Mouse (Mus musculus): ENCODE data around the gene Xlr.

DNA sequence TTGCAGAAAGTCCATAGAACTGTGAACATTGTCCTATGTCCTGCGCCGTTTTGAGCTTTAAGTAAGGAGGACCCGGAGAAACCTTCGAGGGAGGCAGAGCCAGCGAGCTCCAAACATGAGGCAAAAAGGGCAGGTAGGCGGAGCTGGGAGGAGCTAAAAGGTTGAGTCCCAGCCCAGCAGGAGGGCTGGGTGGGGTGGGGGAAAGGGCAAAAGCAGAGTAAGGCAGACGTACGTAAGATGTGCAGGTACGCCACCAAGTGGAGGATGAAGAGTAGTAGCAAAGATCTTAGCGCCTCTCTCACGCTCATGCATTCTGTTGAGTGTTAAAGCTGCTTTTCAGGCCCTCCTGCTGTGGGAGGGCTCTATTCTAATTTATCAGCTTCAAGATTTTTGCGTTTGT is 21.2 kb downstream of the Xlr start, which contains the start of gene Zfp36l3:
- TF ChIP-seq CTCF (IDR thresholded peaks at IDR 0.05; ENCODE audit: extremely low read depth, insufficient read depth, low read length) (no peak), POLR2A (IDR thresholded peaks at IDR 0.05; ENCODE audit: extremely low read depth, insufficient read depth, low read length) (no peak)
